In the genomic region with DNA sequence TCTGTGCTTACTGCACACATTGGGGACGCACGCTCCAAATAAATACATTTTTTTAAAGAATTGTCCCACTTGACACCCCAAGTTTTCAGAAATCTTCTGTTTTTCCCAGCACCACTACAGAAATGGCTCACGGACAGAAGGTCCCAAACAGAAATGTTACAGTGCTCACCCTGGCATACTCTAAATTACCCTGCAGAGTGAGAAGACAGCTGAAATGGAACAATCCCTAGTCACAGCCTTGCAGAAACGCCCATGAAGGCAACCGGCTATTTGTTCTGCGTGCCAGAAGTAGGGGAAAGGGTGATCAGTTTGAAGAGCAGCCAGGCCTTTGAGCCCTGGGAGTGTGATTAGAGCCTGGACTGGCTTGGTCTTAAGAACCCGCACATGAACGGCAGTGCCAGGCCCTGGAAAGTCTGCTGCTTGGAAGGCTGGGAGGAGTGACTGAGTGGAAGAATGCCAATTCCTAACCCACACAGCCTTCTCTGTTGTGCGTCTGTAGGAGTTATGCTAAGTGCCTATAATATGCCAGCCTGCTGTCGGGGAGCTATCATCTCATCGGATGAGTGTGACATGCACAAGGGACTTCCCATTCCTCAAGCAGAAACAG, we compare ENCODE assay signal across 9 mouse cellular contexts. TPM values are rescaled to one million over a fixed set of nuclear protein-coding genes. Genes with fewer than 3 reads are reported as not detected.
DNase-seq lines count a peak whose midpoint lies in the region; ATAC-seq and TF ChIP-seq lines count a peak whose summit lies in the region.
"Had no signal": no experiment of that assay in that cellular context is flagged by ENCODE, and none has a peak within 500 bp of the region (broad histone marks: within the 10 kb centered on the region; RNA-seq: fewer than 3 reads in every experiment).

No protein-coding gene starts in this region.

- no peak for TF ChIP-seq CTCF in heart, postnatal 0 days (IDR thresholded peaks at IDR 0.05; ENCODE audit: low read depth)
- TF ChIP-seq CTCF in liver, postnatal 0 days (IDR thresholded peaks at IDR 0.05; ENCODE audit: low read depth), result no peak

- peak overlapping the region; percentile 32 for H3K27ac ChIP-seq in heart, postnatal 0 days (ENCODE audit: low read depth)
- no peak overlapping the region for H3K27ac ChIP-seq in liver, postnatal 0 days (ENCODE audit: low read depth)
- H3K27ac ChIP-seq: embryonic facial prominence, embryonic 12.5 days had no signal

- ATAC-seq in heart, postnatal 0 days (ENCODE audit: insufficient read depth, low read depth), result peak; percentile 55
- ATAC-seq in liver, postnatal 0 days, result no peak; the same call in 1 of the 2 replicates

- peaks cover 6% of the 10 kb centered on the region; the same call in 1 of the 2 replicates for H3K4me1 ChIP-seq in heart, postnatal 0 days (ENCODE audit: control insufficient read depth, insufficient read depth)
- no peaks in the 10 kb centered on the region for H3K4me1 ChIP-seq in liver, postnatal 0 days (ENCODE audit: insufficient read depth)
- H3K4me1 ChIP-seq: embryonic facial prominence, embryonic 12.5 days had no signal

- no peaks in the 10 kb centered on the region for H3K27me3 ChIP-seq in heart, postnatal 0 days (ENCODE audit: control insufficient read depth, insufficient read depth, low read length)
- no peaks in the 10 kb centered on the region for H3K27me3 ChIP-seq in liver, postnatal 0 days (ENCODE audit: insufficient read depth, low read length)
- H3K27me3 ChIP-seq: embryonic facial prominence, embryonic 12.5 days had no signal

- no peaks in the 10 kb centered on the region for H3K9me3 ChIP-seq in heart, postnatal 0 days (replicated peaks; ENCODE audit: control insufficient read depth, low read length)
- no peaks in the 10 kb centered on the region for H3K9me3 ChIP-seq in liver, postnatal 0 days (ENCODE audit: low read length)
- H3K9me3 ChIP-seq: embryonic facial prominence, embryonic 12.5 days had no signal

- DNase-seq in heart, postnatal 0 days (ENCODE audit: low spot score), result peak; percentile 20
- DNase-seq in heart, postnatal 25 days (ENCODE audit: low spot score), result no peak
- peak; percentile 33 for DNase-seq in adrenal gland, postnatal 25 days
- peak; percentile 59 to 76 for DNase-seq in frontal cortex, postnatal 10 days (ENCODE audit: low spot score in 2 of 2)
- peak; percentile 81 to 90 for DNase-seq in left cerebral cortex, postnatal 14 days (ENCODE audit: low spot score in 2 of 2)
- DNase-seq in liver, postnatal 0 days, result no peak
- no peak for DNase-seq in retina, postnatal 1 day
- DNase-seq in thymus, adult 18-20 months, result no peak

- H3K36me3 ChIP-seq in heart, postnatal 0 days (replicated peaks; ENCODE audit: control insufficient read depth, insufficient read depth, low read length), result no peaks in the 10 kb centered on the region
- H3K36me3 ChIP-seq in liver, postnatal 0 days (replicated peaks; ENCODE audit: insufficient read depth, low read length), result no peaks in the 10 kb centered on the region
- H3K36me3 ChIP-seq: embryonic facial prominence, embryonic 12.5 days had no signal

- 0 out of 2 replicates have a peak overlapping the region, but pooled peaks have one; percentile 16 for H3K9ac ChIP-seq in heart, postnatal 0 days (replicated peaks; ENCODE audit: low read depth, low read length)
- no peak overlapping the region for H3K9ac ChIP-seq in liver, postnatal 0 days (replicated peaks)
- H3K9ac ChIP-seq: embryonic facial prominence, embryonic 12.5 days had no signal

- 37% methylated on average over 11 of the region's 11 CpGs for WGBS in heart, postnatal 0 days
- WGBS in liver, postnatal 0 days (ENCODE audit: insufficient replicate concordance), result 74% methylated on average over 11 of the region's 11 CpGs

- H3K4me3 ChIP-seq in heart, postnatal 0 days (ENCODE audit: low read depth, low read length), result no peak overlapping the region
- no peak overlapping the region for H3K4me3 ChIP-seq in liver, postnatal 0 days (ENCODE audit: low read depth, low read length)
- H3K4me3 ChIP-seq: embryonic facial prominence, embryonic 12.5 days had no signal

- no peak overlapping the region for H3K4me2 ChIP-seq in heart, postnatal 0 days (ENCODE audit: low read depth, low read length)
- no peak overlapping the region for H3K4me2 ChIP-seq in liver, postnatal 0 days (ENCODE audit: low read depth, low read length)
- H3K4me2 ChIP-seq: embryonic facial prominence, embryonic 12.5 days had no signal

- TF ChIP-seq EP300 in heart, postnatal 0 days (IDR thresholded peaks at IDR 0.05; ENCODE audit: low read depth), result no peak
- no peak for TF ChIP-seq EP300 in liver, postnatal 0 days (IDR thresholded peaks at IDR 0.05; ENCODE audit: low read depth)

- intact Hi-C loops in heart, postnatal 25 days (cut with DNase I), result no loop called here
- intact Hi-C loops in left cerebral cortex, postnatal 14 days (cut with DNase I), result loop anchor here (5.0 kb wide), 1 partner anchor 62 kb away; a partner anchor contains a TSS

RNA-seq across cellular contexts. Expression of a gene that starts 22.2 kb away (rescaled TPM):
- total RNA-seq in heart, postnatal 0 days (2014; rRNA removed; ENCODE audit: low replicate concordance), result 56.1 and 89.3 TPM in 2 replicates
- 183 and 200 TPM in 2 replicates for polyA plus RNA-seq in heart, postnatal 0 days (2015; fragmentation: Nextera tagmentation; extraction: Ambion mirVana)
- 100 to 1,000 TPM; 105 to 116 TPM for total RNA-seq in heart, postnatal 25 days (2021)
- 1,622 and 2,124 TPM in 2 replicates for total RNA-seq in adrenal gland, postnatal 25 days (2021)
- 10 to 100 TPM; 14.0 to 16.3 TPM for total RNA-seq in left cerebral cortex, postnatal 14 days (2021)
- 135 and 150 TPM in 2 replicates for polyA plus RNA-seq in liver, postnatal 0 days (2015; fragmentation: Nextera tagmentation; extraction: Ambion mirVana)

Comparison
In these comparisons a context has a peak if more than half of its experiments do, and no peak if none do; other contexts are left out.
1. DNase-seq: peak in heart, postnatal 0 days (single experiment), adrenal gland, postnatal 25 days (single experiment), frontal cortex, postnatal 10 days (2 of 2) and left cerebral cortex, postnatal 14 days (2 of 2); none in heart, postnatal 25 days (single experiment), liver, postnatal 0 days (single experiment), retina, postnatal 1 day (single experiment) and thymus, adult 18-20 months (0 of 2).
2. RNA of a gene that starts 22.2 kb away (total RNA-seq): 1,622 to 2,124 TPM in adrenal gland, postnatal 25 days; 105 to 116 TPM in heart, postnatal 25 days, 56.1 to 89.3 TPM in heart, postnatal 0 days and 14.0 to 16.3 TPM in left cerebral cortex, postnatal 14 days; every median in the first group is over 10 times any median in the second.